Mouse (Mus musculus) small intestine, adult 2 months (tissue): ENCODE measurements around the gene Car1.

Source experiments
- CTCF ChIP-seq: fragments of 200-500 bp; IDR thresholded peaks from 2 replicates; pipeline ENCODE4 v1.5.1; 2012; ENCODE audit warnings: low read depth, mild to moderate bottlenecking, control low read depth, inconsistent platforms, low read length, moderate library complexity, mixed read lengths; ENCODE audit not compliant: insufficient replicate concordance, insufficient read length; ENCODE audit errors: extremely low read depth
- POLR2A ChIP-seq: fragments of 200-500 bp; IDR thresholded peaks from 2 replicates; pipeline ENCODE4 v1.6.1; 2012; ENCODE audit warnings: low read depth, mild to moderate bottlenecking, control low read depth, inconsistent platforms, low read length, moderate library complexity

DNA sequence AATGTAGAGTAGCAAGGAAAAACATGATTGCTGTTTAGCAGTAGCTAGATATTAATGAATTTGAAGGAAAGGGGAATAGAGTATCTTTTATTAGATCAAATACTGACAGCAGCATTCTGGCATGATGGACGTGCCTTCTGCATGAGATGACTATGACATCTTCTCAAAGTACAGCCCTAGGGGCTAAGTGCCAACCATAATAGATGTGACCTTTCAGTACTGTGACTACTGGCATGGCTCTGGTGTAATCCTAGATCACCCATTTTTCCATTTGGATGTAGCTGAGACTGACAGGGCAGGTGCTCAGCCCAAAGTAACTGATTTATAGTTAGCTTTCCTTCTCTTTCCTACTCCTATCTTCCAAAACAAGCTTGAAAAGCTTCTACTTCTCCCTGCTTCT is 20.6 kb downstream of the Car1 start:
- TF ChIP-seq CTCF (no peak), POLR2A (no peak)
